Mouse (Mus musculus) c-Kit-positive CD71-positive TER-119-negative erythroid progenitor cells, embryonic 14.5 days (primary cell): ENCODE measurements around the gene Gatc.
"Not testable (repeated sequence)": the region's sequence is repeated elsewhere in the genome, so short reads cannot be mapped to it uniquely, and the experiment has no call there.

Source experiments
- DNase-seq: peaks from one replicate; pipeline ENCODE4 v3.0.0-alpha.2; 2013; ENCODE audit warnings: low read depth

Gatc gene

DNA sequence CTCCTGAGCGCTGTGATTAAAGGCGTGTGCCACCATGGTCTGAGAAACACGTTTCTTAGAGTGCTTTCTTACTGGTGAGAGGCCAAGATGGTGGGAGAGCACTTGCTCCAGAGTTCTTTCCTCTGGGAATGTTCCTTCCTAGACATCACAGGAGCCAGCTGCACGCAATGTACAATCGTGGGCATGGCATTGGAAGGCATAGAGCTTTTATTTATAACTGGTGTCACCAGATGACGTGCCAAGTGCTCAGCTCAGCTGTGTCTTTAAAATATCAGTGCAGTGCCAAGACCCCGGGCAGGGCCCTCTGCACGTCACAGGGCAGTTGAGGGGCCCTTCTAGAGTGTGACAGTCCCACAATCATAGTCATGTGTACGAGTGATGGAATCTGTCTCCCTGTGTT is 10.0 kb downstream of the Gatc start:
- DNase-seq: no peak

DNA sequence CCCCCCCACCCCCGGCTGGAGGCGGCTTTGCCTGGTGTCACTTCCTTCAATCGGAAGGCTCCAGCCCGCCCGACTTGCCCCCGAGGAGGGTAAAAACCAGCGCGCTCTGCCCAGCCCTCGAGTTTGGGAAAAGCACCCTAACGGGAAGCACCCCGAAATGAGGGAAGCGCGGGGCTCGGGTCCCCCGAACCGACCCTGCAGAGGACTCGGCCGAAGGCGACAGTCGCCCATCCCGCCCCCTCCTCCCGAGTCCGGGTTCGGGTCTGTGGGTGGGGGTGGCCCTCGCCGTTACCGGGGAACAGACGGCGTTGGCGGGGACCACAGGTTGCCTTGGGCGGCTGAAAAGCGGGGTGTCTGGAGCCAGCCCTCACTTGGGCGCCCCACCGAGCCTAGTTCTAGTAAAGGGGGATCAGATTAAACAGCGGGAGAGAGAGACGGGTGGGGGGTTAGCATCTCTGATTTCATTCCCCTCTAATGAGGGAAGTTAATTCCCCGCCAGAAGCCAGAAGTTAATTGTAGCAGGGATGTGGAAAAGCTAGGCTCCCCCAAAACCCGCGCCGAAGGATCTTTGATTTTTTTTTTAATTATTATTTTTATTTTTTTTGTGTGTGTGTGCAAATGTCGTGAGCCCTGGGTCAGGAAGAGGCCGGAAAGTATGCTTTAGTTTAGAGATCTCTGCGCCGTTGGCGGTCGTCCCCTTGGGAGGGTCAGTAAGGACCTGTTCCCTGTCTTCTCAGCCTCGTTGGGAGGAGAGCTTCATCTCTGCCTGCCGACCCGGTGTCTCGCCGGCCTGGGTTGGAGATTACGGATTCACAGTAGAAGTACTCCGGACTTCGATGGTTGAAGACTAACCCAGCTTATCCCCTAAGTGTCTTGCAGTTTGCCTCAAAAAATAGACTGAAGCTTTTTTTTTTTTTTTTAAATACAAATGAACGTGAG is 13.1 kb downstream of the Gatc start:
- no peak for DNase-seq

DNA sequence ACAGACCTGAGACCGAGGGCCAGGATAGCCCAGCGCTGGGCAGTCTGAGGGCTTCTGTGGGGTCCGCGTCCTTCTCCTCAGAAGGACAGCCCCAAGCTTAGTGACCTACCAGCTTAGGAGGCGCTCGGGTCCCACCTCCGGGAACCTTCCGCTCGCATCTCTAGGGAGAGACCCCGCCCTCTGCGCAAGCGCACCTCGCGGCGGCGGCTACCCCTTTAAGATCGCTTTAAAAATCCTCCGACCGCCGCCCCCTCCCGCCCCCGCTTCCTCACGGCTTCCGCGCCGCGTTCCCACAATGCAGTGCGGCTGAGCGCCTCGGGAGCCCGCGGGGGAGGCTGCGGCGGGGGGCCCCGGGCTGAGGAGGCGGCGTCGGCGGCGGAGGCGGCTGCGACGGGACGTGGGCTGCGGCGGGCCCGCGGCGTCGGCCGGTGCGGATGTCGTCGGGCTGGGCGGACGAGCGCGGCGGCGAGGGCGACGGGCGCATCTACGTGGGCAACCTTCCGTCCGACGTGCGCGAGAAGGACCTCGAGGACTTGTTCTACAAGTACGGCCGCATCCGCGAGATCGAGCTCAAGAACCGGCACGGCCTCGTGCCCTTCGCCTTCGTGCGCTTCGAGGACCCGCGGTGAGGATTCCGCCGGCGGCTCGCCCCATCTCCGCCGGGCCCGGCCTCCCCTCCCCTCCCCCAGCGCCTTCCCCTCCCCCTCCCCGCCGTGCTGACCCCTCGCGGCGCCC is 13.9 kb downstream of the Gatc start, which contains the start of gene Srsf9:
TSS of gene Srsf9 (plus strand) at position 303 of the 735 bp plus-strand sequence.
- DNase-seq: peak; percentile 89

DNA sequence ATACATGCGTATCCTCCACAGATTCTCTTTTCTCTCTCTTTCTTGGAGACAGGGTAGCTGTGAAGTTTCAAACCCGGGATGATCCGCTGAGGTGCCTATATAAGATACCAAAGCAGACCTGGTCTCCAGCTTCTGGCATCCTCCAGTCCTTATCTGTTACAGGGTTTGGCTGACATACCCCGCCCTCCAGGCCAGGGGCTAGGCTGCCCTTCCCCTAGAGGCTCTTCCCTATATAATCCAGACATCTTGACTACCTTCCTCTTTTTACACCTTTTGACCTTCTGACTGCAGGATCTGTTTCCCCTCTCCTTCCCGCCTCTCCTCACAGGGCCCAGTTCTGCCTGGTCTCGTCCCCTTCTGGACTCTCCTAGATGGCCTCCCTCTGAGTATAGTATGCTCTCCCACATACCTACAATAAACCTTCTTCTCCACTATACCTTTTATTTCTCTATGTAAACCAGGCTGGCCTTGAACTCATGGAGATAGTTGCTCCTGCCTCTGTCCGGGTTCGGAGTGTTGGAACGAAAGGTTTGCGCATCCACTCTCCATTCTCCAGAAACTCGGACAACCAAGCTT is 14.6 kb downstream of the Gatc start:
- no peak for DNase-seq

DNA sequence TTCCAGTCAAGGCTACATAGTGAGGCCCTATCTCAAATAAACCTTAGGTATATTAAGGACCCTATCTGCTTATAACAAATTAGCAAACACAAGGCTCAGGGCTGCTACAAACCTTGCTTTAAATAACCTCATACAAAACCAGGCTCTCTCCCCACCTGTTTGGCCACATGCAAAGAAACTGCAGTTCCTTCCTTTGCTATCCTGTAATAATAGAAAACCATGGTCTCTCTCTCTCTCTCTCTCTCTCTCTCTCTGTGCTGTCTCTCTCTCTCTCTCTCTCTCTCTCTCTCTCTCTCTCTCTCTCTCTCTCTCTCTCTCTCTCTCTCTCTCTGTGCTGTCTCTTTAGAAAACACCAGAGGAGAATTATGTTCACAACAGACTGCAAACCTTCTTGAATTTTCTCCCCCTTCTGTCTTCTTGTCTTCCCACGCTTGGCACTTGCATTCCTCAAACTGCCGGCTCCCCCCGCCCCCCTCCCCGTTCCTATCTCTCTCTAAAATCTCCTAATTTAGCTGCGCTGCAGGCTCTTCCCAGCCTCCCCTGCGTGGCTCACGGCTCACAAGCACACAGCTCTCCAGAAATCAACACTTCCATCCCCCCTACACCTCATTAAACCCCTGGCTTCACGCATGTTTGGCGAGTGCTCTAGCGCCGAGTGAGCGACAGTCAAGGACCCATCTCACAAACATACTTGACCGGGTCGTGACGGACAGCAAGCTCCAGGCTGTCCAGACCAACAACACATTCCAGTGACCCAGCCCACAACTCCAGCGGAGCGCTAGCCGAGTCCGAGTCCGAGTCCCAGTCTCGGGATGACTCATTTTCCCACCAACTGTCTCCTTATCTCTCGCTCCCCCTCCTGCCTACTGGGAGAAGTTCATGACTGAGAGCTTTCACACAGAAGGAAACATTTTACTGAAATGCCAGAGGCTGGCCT is 21.7 kb downstream of the Gatc start:
- DNase-seq: no peak

DNA sequence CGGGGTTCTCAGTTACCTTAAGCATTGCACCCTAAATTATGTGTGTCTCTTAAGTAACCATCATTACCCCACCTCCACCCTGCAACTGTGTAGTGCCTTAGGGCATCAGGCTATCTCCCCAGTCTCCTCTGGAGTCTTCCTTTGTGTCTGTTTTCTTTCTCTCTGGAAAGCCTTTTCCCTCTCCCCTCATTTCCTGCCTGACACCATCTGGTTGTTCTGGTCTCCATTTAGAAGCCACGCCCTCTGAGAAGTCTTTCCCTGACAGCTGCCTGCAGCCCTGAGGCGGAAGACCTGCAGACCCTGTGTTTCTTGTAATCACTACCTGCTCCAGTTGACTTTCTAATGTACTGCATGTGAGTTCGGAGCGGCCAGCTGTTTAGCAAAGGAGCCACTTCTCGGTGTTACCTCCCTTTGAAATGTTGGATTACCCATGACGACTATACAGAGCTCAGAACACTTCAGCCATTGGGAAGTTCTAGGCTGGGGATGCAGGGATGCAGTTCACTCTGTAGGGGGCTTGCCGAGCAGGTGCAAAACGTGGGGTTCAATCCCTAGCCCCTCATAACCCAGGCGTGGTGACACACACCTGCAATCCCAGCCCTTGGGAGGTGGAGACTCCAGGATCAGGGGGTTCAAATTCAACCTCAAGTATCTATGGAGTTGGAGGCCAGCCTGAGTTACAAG is 23.2 kb downstream of the Gatc start:
- DNase-seq: no peak

DNA sequence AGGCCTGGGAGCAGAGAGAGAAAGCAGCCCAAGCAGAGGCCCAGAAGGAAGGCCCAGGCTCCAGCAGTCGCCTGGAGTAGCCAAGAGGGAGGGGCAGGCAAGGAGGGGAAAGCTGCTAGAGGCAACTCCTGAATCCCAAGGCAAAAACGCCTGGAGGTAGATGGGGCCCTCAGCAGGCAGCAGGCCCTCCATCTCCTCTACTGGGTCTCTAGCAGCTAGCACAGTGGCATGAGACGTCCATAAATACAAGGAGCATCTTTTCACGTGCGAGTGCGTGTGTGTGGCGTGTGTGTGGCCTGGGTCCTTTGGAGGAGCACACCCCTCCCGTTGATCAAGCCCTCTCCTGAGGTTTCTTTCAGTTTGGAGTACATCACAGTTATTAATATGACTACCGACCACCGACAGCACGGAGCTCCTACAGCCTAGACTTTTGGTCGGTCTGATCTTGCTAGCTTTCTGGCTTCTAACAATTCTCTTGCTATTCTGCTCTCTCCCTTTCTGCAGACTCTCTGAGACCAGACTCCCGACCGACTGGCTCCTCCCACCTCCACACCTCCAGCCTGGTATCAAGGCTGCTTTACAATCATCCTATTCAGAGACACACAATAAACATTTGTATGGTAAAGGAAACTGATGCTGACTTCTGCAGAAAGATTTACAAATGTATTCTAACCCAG is 23.9 kb downstream of the Gatc start:
- DNase-seq: no peak

DNA sequence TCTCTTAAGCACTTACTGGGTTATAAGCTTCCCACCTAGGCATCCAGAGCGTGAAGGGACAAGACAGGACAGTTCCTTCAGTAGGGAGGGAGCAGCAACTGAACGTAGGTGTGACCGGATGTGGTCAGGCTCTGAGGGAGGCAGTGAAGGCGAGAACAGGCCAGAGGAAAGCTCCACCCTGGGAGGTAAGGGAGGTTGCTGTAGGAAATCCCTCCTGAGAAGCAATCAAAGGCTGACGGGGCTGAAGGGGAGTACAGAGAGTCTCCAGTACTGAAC is 27.4 kb downstream of the Gatc start:
- DNase-seq: no peak

DNA sequence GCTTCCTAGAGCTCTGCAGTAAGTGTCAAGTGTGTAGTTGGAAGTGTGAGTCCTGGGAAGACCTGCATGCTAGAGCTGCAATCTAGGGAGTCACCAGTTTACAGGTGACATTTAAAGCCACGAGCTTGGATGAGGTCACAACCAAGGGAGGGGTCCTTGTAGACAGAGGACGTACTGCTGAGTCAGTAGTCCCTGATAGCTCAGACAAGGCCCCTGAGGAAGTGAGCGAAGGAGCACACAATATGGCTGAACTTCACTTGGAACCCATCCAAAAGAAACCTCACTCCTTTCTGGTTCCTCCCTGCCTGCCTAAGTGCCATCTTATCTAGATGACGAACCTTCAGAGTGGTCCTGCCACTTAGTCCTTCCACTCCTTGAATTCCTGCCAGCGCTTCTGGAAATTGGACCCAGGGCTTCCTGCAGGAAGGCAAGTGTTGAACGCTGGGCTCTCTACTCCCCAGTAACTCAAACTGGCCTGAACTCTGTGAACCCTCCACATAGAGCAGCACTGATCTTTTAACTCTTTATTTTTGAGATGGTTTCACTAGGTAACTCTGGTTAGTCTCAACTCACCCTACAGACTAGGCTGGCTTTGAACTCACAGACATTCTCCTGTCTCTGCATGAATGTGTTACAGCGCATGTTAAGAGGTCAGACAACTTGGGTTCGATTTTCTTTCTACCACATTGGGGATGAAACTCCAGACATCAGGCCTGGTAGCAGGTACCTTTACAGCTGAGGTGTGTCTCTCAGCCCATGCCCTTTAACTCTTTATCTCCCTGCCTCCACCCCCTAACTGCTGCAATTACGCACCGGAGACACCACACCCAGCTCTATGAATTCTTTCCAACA is 27.9 kb downstream of the Gatc start:
- DNase-seq: no peak

DNA sequence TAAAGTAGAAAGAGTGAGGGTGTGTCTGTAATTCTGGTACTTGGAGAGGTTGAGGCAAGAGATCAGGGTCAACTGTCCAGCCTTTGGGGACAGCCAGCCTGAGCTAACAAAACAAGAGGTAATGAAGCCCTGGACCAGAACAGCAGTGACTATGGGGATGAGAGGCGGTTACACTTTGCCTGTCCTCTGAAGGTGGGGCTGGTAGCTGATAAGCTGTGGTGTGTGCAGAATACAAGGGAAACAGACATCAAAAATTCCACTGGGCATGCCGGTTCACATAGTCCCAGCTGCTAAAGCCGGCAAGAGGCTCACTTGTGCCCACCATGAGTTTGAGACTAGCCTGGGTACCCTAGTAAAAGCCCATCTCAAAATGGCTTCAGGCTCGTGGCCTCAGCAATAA is 28.6 kb downstream of the Gatc start:
- no peak for DNase-seq

DNA sequence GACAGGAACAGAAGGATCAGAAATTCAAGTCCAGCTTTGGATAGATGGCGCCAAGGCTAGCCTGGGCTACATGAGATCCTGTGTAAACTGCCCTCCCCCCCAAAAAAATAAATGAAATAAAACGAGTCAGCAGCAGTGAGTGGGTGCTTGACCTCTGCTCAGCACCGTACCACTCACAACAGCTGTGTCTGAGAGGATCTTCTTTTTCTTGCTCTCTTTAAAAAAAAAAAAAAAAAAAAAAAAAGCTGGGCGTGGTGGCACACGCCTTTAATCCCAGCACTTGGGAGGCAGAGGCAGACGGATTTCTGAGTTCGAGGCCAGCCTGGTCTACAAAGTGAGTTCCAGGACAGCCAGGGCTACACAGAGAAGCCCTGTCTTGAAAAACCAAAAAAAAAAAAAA is 38.8 kb downstream of the Gatc start:
- DNase-seq: not testable (repeated sequence)

DNA sequence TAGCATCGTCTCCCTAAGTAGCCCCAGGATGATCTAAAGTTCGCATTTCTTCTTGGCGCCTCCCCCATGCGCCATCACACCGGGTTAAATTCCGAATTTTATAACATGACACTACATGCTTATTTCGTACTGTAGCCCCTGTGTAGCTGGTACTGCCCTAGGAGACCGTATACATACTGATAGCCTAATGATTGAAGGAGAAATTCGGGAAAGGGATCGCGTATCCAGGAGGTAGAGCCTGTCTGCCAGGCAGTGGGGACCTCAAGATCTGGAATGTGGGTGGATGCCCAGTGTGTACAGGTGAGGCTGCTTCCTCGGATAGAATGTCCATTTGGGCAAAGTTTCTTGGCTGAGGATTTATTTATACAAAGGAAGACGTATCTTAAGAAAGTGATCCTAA is 39.4 kb downstream of the Gatc start:
- DNase-seq: no peak

DNA sequence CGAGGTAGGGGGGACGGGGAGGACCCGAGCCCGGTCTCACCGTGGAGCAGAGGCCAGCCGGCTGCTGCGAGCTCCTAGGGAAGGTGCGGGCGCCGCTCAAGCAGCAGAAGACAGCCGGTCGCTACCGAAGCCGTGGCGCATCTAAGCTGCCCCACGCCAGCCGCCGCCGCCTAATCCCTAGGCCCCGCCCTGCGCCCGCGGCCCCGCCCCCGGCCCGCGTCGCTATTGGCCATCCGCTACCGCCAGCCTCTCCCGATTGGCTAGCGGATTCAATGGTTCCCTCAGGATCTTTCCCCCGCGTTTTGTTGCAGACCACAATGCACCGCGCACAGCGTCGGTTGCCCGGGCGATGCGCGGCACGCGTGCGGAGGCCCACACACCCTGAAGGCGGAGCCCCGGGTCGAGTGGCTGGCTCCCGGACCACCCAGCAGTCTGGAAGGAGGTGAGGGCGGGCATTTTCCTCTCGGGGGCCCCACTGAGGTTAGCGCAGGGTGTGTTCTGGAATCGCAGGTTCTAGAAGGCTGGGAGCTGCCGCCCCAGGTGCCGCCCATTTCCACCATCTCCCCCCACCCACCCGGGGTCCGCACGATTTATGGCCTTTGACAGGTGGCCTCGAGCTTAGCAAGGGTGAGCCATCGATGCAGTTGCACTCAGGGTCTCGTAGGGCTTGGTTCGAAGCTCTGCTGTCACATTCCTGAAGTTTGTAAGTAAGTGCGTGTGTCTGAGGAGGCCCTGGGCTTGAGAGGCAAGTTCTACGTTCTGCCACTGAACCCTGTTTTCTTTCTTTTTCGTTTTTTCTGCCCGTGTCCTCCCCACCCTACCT is 40.0 kb downstream of the Gatc start, which contains the start of gene Dynll1:
TSS of gene Dynll1 (minus strand) at position 208 of the 823 bp plus-strand sequence.
- DNase-seq: peak; percentile 99

DNA sequence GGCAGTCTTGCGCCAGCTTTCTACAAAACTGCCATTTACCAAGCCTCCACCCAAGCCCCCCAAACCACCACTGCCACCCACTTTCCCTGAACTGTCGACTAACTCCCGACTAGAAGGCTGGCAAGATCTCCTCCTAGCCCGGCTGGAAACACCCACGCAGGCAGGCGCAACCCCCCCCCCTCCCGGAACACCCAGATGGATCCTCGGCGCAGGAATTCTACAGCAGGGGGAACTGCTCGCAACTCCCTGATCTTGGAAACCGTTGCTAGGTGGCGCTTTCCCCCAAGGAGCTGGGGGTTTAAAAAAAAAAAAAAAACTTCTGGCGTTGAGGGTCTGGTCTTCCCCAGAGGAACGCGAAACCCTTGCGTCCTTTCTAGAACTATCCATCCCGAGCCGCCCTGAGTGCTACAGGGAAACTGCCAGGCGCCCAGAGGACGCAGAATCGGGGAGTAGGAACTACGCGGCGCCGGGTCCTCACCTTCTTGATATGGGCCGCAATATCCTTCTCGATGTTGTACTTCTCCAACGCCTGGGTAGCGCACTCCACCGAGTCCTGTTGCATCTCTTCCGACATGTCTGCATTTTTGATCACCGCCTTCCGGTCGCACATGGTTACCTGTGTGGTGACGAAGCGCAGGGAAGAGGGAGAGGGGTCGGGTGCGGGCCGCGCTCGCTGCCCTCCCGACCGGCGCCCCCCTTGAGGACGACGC is 40.8 kb downstream of the Gatc start:
- no peak for DNase-seq

DNA sequence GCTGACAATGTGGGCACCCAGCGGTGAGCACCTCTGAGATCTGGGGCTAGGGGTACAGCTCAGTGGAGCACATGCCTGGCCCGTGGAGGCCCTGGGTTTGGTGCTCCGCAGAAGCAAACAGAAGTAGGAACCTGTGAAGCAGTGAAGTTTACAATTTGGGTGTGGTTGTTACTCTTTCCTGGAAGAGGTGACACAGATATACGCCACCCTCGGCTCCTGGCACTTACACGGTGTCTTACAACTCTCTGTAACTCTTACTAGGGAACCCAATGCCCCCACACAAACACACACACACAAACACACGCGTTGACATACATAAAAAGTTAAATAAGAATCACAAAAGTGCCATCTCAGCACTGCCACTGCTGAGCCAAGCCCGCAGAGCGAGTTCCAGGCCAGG is 44.6 kb downstream of the Gatc start:
- DNase-seq: no peak

DNA sequence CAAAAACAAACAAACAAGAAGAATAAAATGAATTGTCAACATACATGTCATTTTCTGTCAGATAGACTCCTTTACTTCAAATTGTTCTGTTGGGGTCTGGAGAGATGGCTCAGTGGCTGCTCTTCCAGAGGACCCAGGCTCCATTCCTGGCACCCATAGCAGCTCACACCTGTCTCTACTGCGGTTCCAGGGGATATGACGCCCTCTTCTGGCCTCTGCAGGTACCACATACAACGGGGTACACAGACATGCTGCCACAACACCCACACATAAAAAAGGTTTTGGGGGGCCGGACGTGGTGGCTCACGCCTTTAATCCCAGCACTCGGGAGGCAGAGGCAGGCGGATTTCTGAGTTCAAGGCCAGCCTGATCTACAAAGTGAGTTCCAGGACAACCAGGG is 46.8 kb downstream of the Gatc start:
- no peak for DNase-seq

DNA sequence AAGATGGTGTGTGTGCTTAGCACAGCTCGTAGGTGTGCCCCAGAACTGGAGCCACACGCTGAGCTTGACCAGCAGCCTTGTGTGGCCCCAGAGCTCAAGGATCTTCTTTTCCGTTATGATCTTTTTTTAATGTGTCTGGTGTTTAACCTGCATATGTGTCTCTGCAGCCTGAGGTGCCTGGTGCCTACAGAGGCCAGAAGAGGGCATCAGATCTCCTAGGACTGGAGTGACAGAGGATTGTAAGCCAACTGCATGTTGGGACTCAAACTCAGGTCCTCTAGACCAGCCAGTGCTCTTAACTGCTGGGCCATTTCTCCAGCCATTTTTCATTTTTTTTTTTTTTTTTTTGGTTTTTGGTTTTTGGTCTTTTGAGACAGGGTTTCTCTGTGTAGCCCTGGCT is 56.2 kb downstream of the Gatc start:
- no peak for DNase-seq
